Comparison of ENCODE assay signal across 9 mouse cellular contexts in the genomic region with DNA sequence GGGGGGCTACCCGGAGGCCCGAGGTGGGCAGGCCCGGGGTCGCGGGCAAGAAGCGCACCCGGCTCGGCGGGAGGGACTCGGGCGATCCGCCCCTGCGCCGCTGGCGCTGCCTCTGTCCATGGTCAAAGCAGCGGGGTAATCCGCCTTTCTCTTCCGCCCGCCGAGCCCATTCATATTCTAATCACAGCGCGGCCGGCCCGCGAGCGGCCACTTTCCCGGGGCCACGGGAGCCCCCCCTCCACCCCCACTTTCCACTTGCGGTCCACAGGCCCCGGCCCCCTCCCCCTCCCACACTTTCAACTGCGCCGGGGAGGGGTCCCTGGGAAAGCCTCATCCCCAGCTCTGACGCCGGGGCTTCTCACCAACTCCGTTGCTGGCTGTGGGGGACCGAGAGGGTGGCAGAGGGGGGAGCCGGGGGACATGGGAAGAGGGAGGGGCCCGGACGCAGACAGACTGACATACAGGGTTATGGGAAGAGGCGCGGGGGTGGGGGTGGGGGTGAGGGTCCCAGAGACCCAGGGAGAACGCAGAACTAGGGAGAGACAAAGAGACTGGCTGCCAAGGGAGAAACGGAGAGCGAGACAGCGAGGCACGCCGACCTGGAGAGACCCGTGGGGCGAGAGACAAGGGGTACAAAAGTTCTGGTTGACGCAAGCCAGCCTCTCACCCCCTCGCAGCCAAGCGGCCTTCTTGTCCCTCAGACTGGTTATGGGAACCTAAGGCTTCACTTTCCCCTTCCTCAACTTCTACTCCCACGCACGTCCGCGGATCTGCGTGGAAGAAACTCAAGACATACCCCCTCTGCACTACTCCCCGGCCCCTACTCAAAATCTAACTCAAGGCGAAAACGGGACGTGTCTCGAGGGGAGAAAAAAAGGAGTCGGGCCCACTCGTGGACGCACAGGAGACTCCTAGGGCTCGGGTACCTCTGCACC. TPM values are rescaled to one million over a fixed set of nuclear protein-coding genes. Genes with fewer than 3 reads are reported as not detected.
A peak's percentile ranks its signal among the peaks of the same experiment; 100 is the strongest.
DNase-seq lines count a peak whose midpoint lies in the region; ATAC-seq and TF ChIP-seq lines count a peak whose summit lies in the region.
"Had no signal": no experiment of that assay in that cellular context is flagged by ENCODE, and none has a peak within 500 bp of the region (broad histone marks: within the 10 kb centered on the region; RNA-seq: fewer than 3 reads in every experiment).

No protein-coding gene starts in this region.

- DNase-seq in heart, embryonic 10.5 days (ENCODE audit: low spot score): no peak
- no peak for DNase-seq in heart, adult 8-10 months (ENCODE audit: low spot score)
- peak; percentile 56 for DNase-seq in Muller cell, postnatal 12 days (ENCODE audit: inconsistent ontology term)
- peak; percentile 92 for DNase-seq in forebrain, embryonic 11.5 days (ENCODE audit: low spot score)
- peak; percentile 54 for DNase-seq in kidney, postnatal 0 days (ENCODE audit: low spot score)
- peak; percentile 85 for DNase-seq in midbrain, embryonic 14.5 days
- DNase-seq in left cerebral cortex, postnatal 25 days (ENCODE audit: low spot score in 2 of 2): no peak
- DNase-seq in thymus, postnatal 14 days: no peak

- peak overlapping the region; percentile 58 for H3K4me3 ChIP-seq in heart, embryonic 10.5 days
- peak overlapping the region; percentile 59 for H3K4me3 ChIP-seq in forebrain, embryonic 11.5 days (ENCODE audit: low read depth, low read length)
- H3K4me3 ChIP-seq in kidney, postnatal 0 days (replicated peaks; ENCODE audit: low read depth, low read length): peak overlapping the region; percentile 30
- H3K4me3 ChIP-seq in midbrain, embryonic 14.5 days (replicated peaks; ENCODE audit: low read depth, low read length): peak overlapping the region; percentile 43

- H3K36me3 ChIP-seq in heart, embryonic 10.5 days: no peaks in the 10 kb centered on the region
- H3K36me3 ChIP-seq in forebrain, embryonic 11.5 days (ENCODE audit: control insufficient read depth, insufficient read depth, low read length): no peaks in the 10 kb centered on the region
- no peaks in the 10 kb centered on the region for H3K36me3 ChIP-seq in kidney, postnatal 0 days (ENCODE audit: insufficient read depth, low read length)
- no peaks in the 10 kb centered on the region for H3K36me3 ChIP-seq in midbrain, embryonic 14.5 days (ENCODE audit: control insufficient read depth, insufficient read depth, low read length)

- H3K9ac ChIP-seq in forebrain, embryonic 11.5 days (ENCODE audit: low read length): peak overlapping the region; percentile 63
- no peak overlapping the region for H3K9ac ChIP-seq in kidney, postnatal 0 days (ENCODE audit: low read depth, low read length)
- H3K9ac ChIP-seq in midbrain, embryonic 14.5 days (replicated peaks; ENCODE audit: low read length): peak overlapping the region; percentile 59

- peak overlapping the region; percentile 74 for H3K4me2 ChIP-seq in forebrain, embryonic 11.5 days (ENCODE audit: low read depth, low read length, severe bottlenecking)
- H3K4me2 ChIP-seq in kidney, postnatal 0 days (ENCODE audit: low read length): peak overlapping the region; percentile 52
- H3K4me2 ChIP-seq in midbrain, embryonic 14.5 days (ENCODE audit: low read length): peak overlapping the region; percentile 79

- no peak overlapping the region for H3K27ac ChIP-seq in heart, embryonic 10.5 days
- H3K27ac ChIP-seq in forebrain, embryonic 11.5 days (ENCODE audit: low read depth, low read length): peak overlapping the region; percentile 98
- no peak overlapping the region for H3K27ac ChIP-seq in kidney, postnatal 0 days
- peak overlapping the region; percentile 84 for H3K27ac ChIP-seq in midbrain, embryonic 14.5 days (replicated peaks; ENCODE audit: low read depth, low read length)

- no peaks in the 10 kb centered on the region for H3K9me3 ChIP-seq in heart, embryonic 10.5 days
- H3K9me3 ChIP-seq in forebrain, embryonic 11.5 days (ENCODE audit: control insufficient read depth, low read length): no peaks in the 10 kb centered on the region
- H3K9me3 ChIP-seq in kidney, postnatal 0 days (replicated peaks; ENCODE audit: low read length): no peaks in the 10 kb centered on the region
- no peaks in the 10 kb centered on the region for H3K9me3 ChIP-seq in midbrain, embryonic 14.5 days (ENCODE audit: control insufficient read depth, low read length)

- under 1% methylated on average over 66 of the region's 66 CpGs for WGBS in heart, embryonic 10.5 days
- under 1% methylated on average over 66 of the region's 66 CpGs for WGBS in forebrain, embryonic 11.5 days
- 1% methylated on average over 61 of the region's 66 CpGs for WGBS in kidney, postnatal 0 days
- WGBS in midbrain, embryonic 14.5 days: under 1% methylated on average over 55 of the region's 66 CpGs

- intact Hi-C loops in left cerebral cortex, postnatal 25 days (cut with DNase I): loop anchor here (5.0 kb wide), 1 partner anchor 97 kb away; no protein-coding TSS in a partner anchor

- peak; percentile 79 for ATAC-seq in forebrain, embryonic 11.5 days (replicated peaks; ENCODE audit: low FRiP score)
- 0 out of 2 replicates have a peak, but pooled peaks have one; percentile 17 for ATAC-seq in kidney, postnatal 0 days (replicated peaks; ENCODE audit: low FRiP score, low read depth)
- ATAC-seq in midbrain, embryonic 14.5 days (ENCODE audit: low FRiP score, low TSS enrichment): peak; percentile 54

- H3K27me3 ChIP-seq in heart, embryonic 10.5 days (ENCODE audit: insufficient read depth, poor library complexity, severe bottlenecking): peaks cover 90% of the 10 kb centered on the region
- H3K27me3 ChIP-seq in forebrain, embryonic 11.5 days (ENCODE audit: control insufficient read depth, insufficient read depth, low read length): peaks cover 31% of the 10 kb centered on the region
- H3K27me3 ChIP-seq in kidney, postnatal 0 days (ENCODE audit: insufficient read depth, low read length): peaks cover 73% of the 10 kb centered on the region
- peaks cover 48% of the 10 kb centered on the region for H3K27me3 ChIP-seq in midbrain, embryonic 14.5 days (ENCODE audit: control insufficient read depth, insufficient read depth, low read length)

- TF ChIP-seq CTCF in kidney, postnatal 0 days (IDR thresholded peaks at IDR 0.05; ENCODE audit: low read depth): no peak

- H3K4me1 ChIP-seq in heart, embryonic 10.5 days: peaks cover 36% of the 10 kb centered on the region
- H3K4me1 ChIP-seq in forebrain, embryonic 11.5 days (replicated peaks; ENCODE audit: control insufficient read depth, insufficient read depth, low read length): peaks cover 29% of the 10 kb centered on the region
- peaks cover 31% of the 10 kb centered on the region; the same call in 1 of the 2 replicates for H3K4me1 ChIP-seq in kidney, postnatal 0 days (replicated peaks; ENCODE audit: insufficient read depth, low read length)
- H3K4me1 ChIP-seq in midbrain, embryonic 14.5 days (ENCODE audit: control insufficient read depth, insufficient read depth, low read length): peaks cover 32% of the 10 kb centered on the region

RNA-seq across cellular contexts. Expression of gene Rfx4, which starts 0.7 kb away (rescaled TPM):
- polyA plus RNA-seq in heart, embryonic 10.5 days (2016; fragmentation: Nextera tagmentation; extraction: Ambion mirVana): 0.36 TPM in 1 of 2 replicates, not detected in the other
- total RNA-seq in heart, adult 8-10 months (2022): not detected
- polyA plus RNA-seq in forebrain, embryonic 11.5 days (2014; fragmentation: Nextera tagmentation; extraction: Ambion mirVana): 33.0 and 36.0 TPM in 2 replicates
- polyA plus RNA-seq in kidney, postnatal 0 days (2015; fragmentation: Nextera tagmentation; extraction: Ambion mirVana): 0.05 and 0.18 TPM in 2 replicates
- polyA plus RNA-seq in midbrain, embryonic 14.5 days (2014; fragmentation: Nextera tagmentation; extraction: Ambion mirVana): 16.2 and 25.1 TPM in 2 replicates
- total RNA-seq in left cerebral cortex, postnatal 25 days (2021): 10 to 100 TPM; 11.4 to 12.3 TPM
- total RNA-seq: MEL had no signal

Comparison
In these comparisons a context has a peak if more than half of its experiments do, and no peak if none do; other contexts are left out.
1. DNase-seq: peak in Muller cell, postnatal 12 days (single experiment), forebrain, embryonic 11.5 days (single experiment), kidney, postnatal 0 days (single experiment) and midbrain, embryonic 14.5 days (single experiment); none in heart, embryonic 10.5 days (single experiment), heart, adult 8-10 months (single experiment), left cerebral cortex, postnatal 25 days (0 of 2) and thymus, postnatal 14 days (single experiment).
2. H3K27ac ChIP-seq: peak in forebrain, embryonic 11.5 days (single experiment) and midbrain, embryonic 14.5 days (single experiment); none in heart, embryonic 10.5 days (single experiment) and kidney, postnatal 0 days (single experiment).
3. ATAC-seq: peak in every context shown above with its lines; median percentile 79 in forebrain, embryonic 11.5 days; 54 in midbrain, embryonic 14.5 days; 17 in kidney, postnatal 0 days.
4. RNA of gene Rfx4, which starts 0.7 kb away (polyA plus RNA-seq): 33.0 to 36.0 TPM in forebrain, embryonic 11.5 days and 16.2 to 25.1 TPM in midbrain, embryonic 14.5 days; 0.36 TPM in heart, embryonic 10.5 days and 0.05 to 0.18 TPM in kidney, postnatal 0 days; every median in the first group is over 10 times any median in the second.
5. Peak in every context shown above with its lines, with median percentiles within 50 percentile points of each other: H3K4me3 ChIP-seq and H3K4me2 ChIP-seq.